Mouse (Mus musculus) MEL (cell line): ENCODE data around the gene Sirt5. TPM values are rescaled to one million over a fixed set of nuclear protein-coding genes. Genes with fewer than 3 reads are reported as not detected.
A peak's percentile ranks its signal among the peaks of the same experiment; 100 is the strongest.

Source experiments
- DNase-seq: peaks from one replicate; pipeline ENCODE4 v3.0.0; 2011; ENCODE audit warnings: low read depth, low spot score
- H3K27ac ChIP-seq: 2 replicates; pipeline ENCODE4 v1.5.1; 2012; ENCODE audit warnings: low read depth, mild to moderate bottlenecking, control low read depth, low read length, moderate library complexity; ENCODE audit not compliant: control insufficient read depth
- H3K27me3 ChIP-seq, 2 experiments: fragments of 150-350 bp in 1 of 2; sonication (generic) in 1 of 2; 2 replicates each; pipeline ENCODE4 v1.6.1; 2012; ENCODE audit warnings: low read length in 2 of 2, mild to moderate bottlenecking in 2 of 2, improper control_type of control experiment in 1 of 2, moderate library complexity in 1 of 2; ENCODE audit not compliant: insufficient read depth in 2 of 2, control insufficient read depth in 1 of 2
- H3K36me3 ChIP-seq, 2 experiments: 2 replicates each; pipeline ENCODE4 v1.6.1; 2012 to 2014; ENCODE audit warnings: low read length in 2 of 2, improper control_type of control experiment in 1 of 2, inconsistent platforms in 1 of 2, mild to moderate bottlenecking in 1 of 2; ENCODE audit not compliant: insufficient read depth in 2 of 2, control insufficient read depth in 1 of 2
- H3K4me1 ChIP-seq, 2 experiments: fragments of 150-350 bp in 1 of 2; sonication (generic) in 1 of 2; 2 replicates each; pipeline ENCODE4 v1.6.1; 2012; ENCODE audit warnings: low read length in 2 of 2, improper control_type of control experiment in 1 of 2, mild to moderate bottlenecking in 1 of 2; ENCODE audit not compliant: insufficient read depth in 2 of 2, control insufficient read depth in 1 of 2
- H3K4me3 ChIP-seq, 2 experiments: fragments of 150-350 bp in 1 of 2; sonication (generic) in 1 of 2; 2 replicates each; pipeline ENCODE4 v1.5.1; 2012; ENCODE audit warnings: low read depth in 2 of 2, low read length in 2 of 2, mild to moderate bottlenecking in 2 of 2, moderate library complexity in 2 of 2, control low read depth in 1 of 2, improper control_type of control experiment in 1 of 2; ENCODE audit not compliant: control insufficient read depth in 1 of 2, insufficient read depth in 1 of 2
- H3K79me2 ChIP-seq: 2 replicates; pipeline ENCODE4 v1.6.1; 2012; ENCODE audit warnings: mild to moderate bottlenecking, low read length, moderate library complexity; ENCODE audit not compliant: control insufficient read depth, poor library complexity, insufficient read depth
- H3K9ac ChIP-seq: 2 replicates; pipeline ENCODE4 v1.6.1; 2012; ENCODE audit warnings: low read depth, mild to moderate bottlenecking, control low read depth, low read length, moderate library complexity; ENCODE audit not compliant: control insufficient read depth, poor library complexity, severe bottlenecking
- H3K9me3 ChIP-seq: fragments of 150-350 bp; sonication (generic); replicated peaks from 2 replicates; pipeline ENCODE4 v1.6.1; 2012; ENCODE audit warnings: mild to moderate bottlenecking, low read length, improper control_type of control experiment, moderate library complexity; ENCODE audit not compliant: insufficient read depth
- CHD1 ChIP-seq: IDR thresholded peaks from 2 replicates; pipeline ENCODE4 v1.6.1; 2012; ENCODE audit warnings: low read depth, mild to moderate bottlenecking, inconsistent platforms, low read length, improper control_type of control experiment
- E2F4 ChIP-seq: IDR thresholded peaks from 2 replicates; pipeline ENCODE4 v1.6.1; 2011; ENCODE audit warnings: low read depth, low read length, improper control_type of control experiment, borderline replicate concordance
- GATA1 ChIP-seq: IDR thresholded peaks from 2 replicates; pipeline ENCODE4 v1.6.1; 2011; ENCODE audit warnings: low read depth, low read length, improper control_type of control experiment
- KAT2A ChIP-seq: conservative IDR thresholded peaks from 2 replicates; pipeline ENCODE4 v1.6.1; 2012; ENCODE audit warnings: low read depth, low read length, improper control_type of control experiment, inconsistent platforms
- MAZ ChIP-seq: IDR thresholded peaks from 2 replicates; pipeline ENCODE4 v1.6.1; 2012; ENCODE audit warnings: low read depth, mild to moderate bottlenecking, inconsistent platforms, low read length, improper control_type of control experiment
- MYC ChIP-seq: IDR thresholded peaks from 2 replicates; pipeline ENCODE4 v1.6.1; 2011; ENCODE audit warnings: low read depth, mild to moderate bottlenecking, low read length, improper control_type of control experiment, moderate library complexity
- NELFE ChIP-seq: IDR thresholded peaks from 2 replicates; pipeline ENCODE4 v1.6.1; 2011; ENCODE audit warnings: low read depth, low read length, improper control_type of control experiment
- NRF1 ChIP-seq: IDR thresholded peaks from 2 replicates; pipeline ENCODE4 v1.6.1; 2014; ENCODE audit warnings: low read depth, mild to moderate bottlenecking, inconsistent platforms, low read length, improper control_type of control experiment, moderate library complexity; ENCODE audit not compliant: poor library complexity, insufficient read depth, severe bottlenecking
- POLR2A ChIP-seq, 2 experiments: IDR thresholded peaks; 2 replicates each; pipeline ENCODE4 v1.6.1; 2011 to 2012; ENCODE audit warnings: low read length in 2 of 2, mild to moderate bottlenecking in 2 of 2, control low read depth in 1 of 2, improper control_type of control experiment in 1 of 2, low read depth in 1 of 2, moderate library complexity in 1 of 2; ENCODE audit not compliant: control insufficient read depth in 1 of 2, insufficient read depth in 1 of 2, poor library complexity in 1 of 2
- POLR2AphosphoS2 ChIP-seq: IDR thresholded peaks from 2 replicates; pipeline ENCODE4 v1.6.1; 2011; ENCODE audit warnings: low read length, improper control_type of control experiment
- RCOR1 ChIP-seq: IDR thresholded peaks from 2 replicates; pipeline ENCODE4 v1.6.1; 2012; ENCODE audit warnings: low read depth, mild to moderate bottlenecking, inconsistent platforms, low read length, improper control_type of control experiment
- SMC3 ChIP-seq: IDR thresholded peaks from 2 replicates; pipeline ENCODE4 v1.6.1; 2011; ENCODE audit warnings: low read depth, low read length, improper control_type of control experiment
- TAL1 ChIP-seq: IDR thresholded peaks from 2 replicates; pipeline ENCODE4 v1.6.1; 2012; ENCODE audit warnings: mild to moderate bottlenecking, inconsistent platforms, low read length, moderate library complexity, mixed read lengths
- TCF12 ChIP-seq: IDR thresholded peaks from 2 replicates; pipeline ENCODE4 v1.6.1; 2014; ENCODE audit warnings: low read depth, mild to moderate bottlenecking, inconsistent platforms, low read length, improper control_type of control experiment, moderate library complexity
- USF1 ChIP-seq: IDR thresholded peaks from 2 replicates; pipeline ENCODE4 v1.6.1; 2014; ENCODE audit warnings: low read depth, mild to moderate bottlenecking, inconsistent platforms, low read length, improper control_type of control experiment, moderate library complexity
- ZC3H11A ChIP-seq: IDR thresholded peaks from 2 replicates; pipeline ENCODE4 v1.6.1; 2012; ENCODE audit warnings: low read depth, mild to moderate bottlenecking, inconsistent platforms, low read length, improper control_type of control experiment
- ZKSCAN1 ChIP-seq: IDR thresholded peaks from 2 replicates; pipeline ENCODE4 v1.6.1; 2012; ENCODE audit warnings: low read depth, mild to moderate bottlenecking, inconsistent platforms, low read length, improper control_type of control experiment, moderate library complexity
- polyA plus RNA-seq, 2 experiments: library from polyadenylated mRNA; stranded (reverse) in 1 of 2; unstranded in 1 of 2; fragments of >175 nt in 1 of 2; fragments of >200 nt in 1 of 2; gene quantifications; 2 replicates each; pipeline versions ENCODE4 v1.2.1 to v1.2.4; 2012; ENCODE audit warnings: low replicate concordance in 2 of 2, low read depth in 1 of 2; ENCODE audit not compliant: insufficient read length in 2 of 2, insufficient read depth in 1 of 2, missing spikeins in 1 of 2
- total RNA-seq: library from RNA; depleted of rRNA; stranded (reverse); fragments of 300-350 nt; gene quantifications from 2 replicates; pipeline ENCODE4 v1.2.3, GENCODE M21; 2012

Gene Sirt5
- total and polyA plus RNA-seq, 3 experiments, result 8.2 to 10.6 TPM; not detected in 1

GRCm38 (mm10) chr13:43356346-43357125, 8.8 kb upstream of the Sirt5 start:
- Histone ChIP-seq H3K9ac (no peak overlapping the region), H3K4me3 (no peak overlapping the region), H3K9me3 (no peaks in the 10 kb centered on the region), H3K79me2 (no peaks in the 10 kb centered on the region), H3K27ac (no peak overlapping the region), H3K27me3 (peaks cover 0 to 2% of the 10 kb centered on the region in 2 experiments; a peak in 3 of 4 replicates), H3K4me1 (peaks cover 0 to 8% of the 10 kb centered on the region in 2 experiments; a peak in 2 of 4 replicates), H3K36me3 (peaks cover 0 to 4% of the 10 kb centered on the region in 2 experiments; a peak in 1 of 4 replicates)
- TF ChIP-seq ZC3H11A (no peak), MYC (no peak), USF1 (no peak), POLR2AphosphoS2 (no peak), NRF1 (no peak), ZKSCAN1 (no peak), SMC3 (no peak), NELFE (no peak), TAL1 (no peak), E2F4 (no peak), RCOR1 (no peak), CHD1 (no peak), TCF12 (no peak), KAT2A (no peak), POLR2A (IDR thresholded peaks at IDR 0.05; ENCODE audit: control insufficient read depth in 1 of 2, insufficient read depth in 1 of 2, low read depth in 1 of 2, low read length in 2 of 2, poor library complexity in 1 of 2) (no peak)
- no peak for DNase-seq

DNA sequence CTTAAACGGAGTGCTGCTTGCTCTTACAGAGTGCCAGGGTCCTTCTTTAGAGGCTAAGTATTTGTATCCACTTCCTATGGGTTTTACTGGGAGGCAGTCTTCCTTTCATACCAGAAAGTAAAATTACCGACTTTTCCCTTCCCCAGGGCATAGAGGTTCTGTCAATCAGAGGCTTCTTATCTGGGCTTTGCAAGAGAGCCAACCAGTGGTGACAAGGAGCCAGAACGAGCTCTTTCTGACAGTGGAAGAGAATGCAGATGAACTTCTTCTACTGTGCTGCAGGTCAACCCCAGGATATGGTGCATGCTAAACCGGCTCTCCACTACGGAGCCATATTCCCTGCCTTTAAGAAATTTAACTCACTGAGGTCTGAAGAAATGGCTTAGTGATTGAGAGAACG, 4.8 kb upstream of the Sirt5 start:
- no peaks in the 10 kb centered on the region; the same call in 1 of the 2 replicates for H3K79me2 ChIP-seq
- DNase-seq, result peak; percentile 48
- H3K36me3 ChIP-seq, result peaks cover 0 to 4% of the 10 kb centered on the region in 2 experiments; a peak in 1 of 4 replicates
- peaks cover 0 to 14% of the 10 kb centered on the region in 2 experiments; a peak in 3 of 4 replicates for H3K4me1 ChIP-seq
- TF ChIP-seq ZC3H11A (no peak), MAZ (no peak), GATA1 (peak; percentile 56)
- H3K9ac ChIP-seq, result no peak overlapping the region
- H3K27me3 ChIP-seq, result peaks cover 0 to 2% of the 10 kb centered on the region in 2 experiments; a peak in 2 of 4 replicates
- no peaks in the 10 kb centered on the region for H3K9me3 ChIP-seq
- H3K4me3 ChIP-seq, result peak overlapping the region in 1 of 2 experiments; percentile 35; a peak in 1 of 4 replicates
- no peak overlapping the region for H3K27ac ChIP-seq
